Mouse (Mus musculus) neural tube, embryonic 13.5 days (tissue): Measurements from ENCODE around the gene Abhd16b. TPM values are rescaled to one million over a fixed set of nuclear protein-coding genes. Genes with fewer than 3 reads are reported as not detected.
"Not testable (repeated sequence)": the region's sequence is repeated elsewhere in the genome, so short reads cannot be mapped to it uniquely, and the experiment has no call there.

ENCODE experiments used
- ATAC-seq: fragments of 200-750 bp; cut with Nextera tagmentation; 2 replicates; pipeline ENCODE4 v1.8.0; 2017; ENCODE audit warnings: low read depth, mild to moderate bottlenecking, moderate TSS enrichment, moderate library complexity
- H3K27ac ChIP-seq: fragments of 300-500 bp; sonication (generic); replicated peaks from 2 replicates; pipeline ENCODE4 v1.5.1; 2015; ENCODE audit warnings: moderate library complexity, mild to moderate bottlenecking, inconsistent platforms
- H3K27me3 ChIP-seq: fragments of 300-500 bp; sonication (generic); 2 replicates; pipeline ENCODE4 v1.6.1; 2015; ENCODE audit warnings: mild to moderate bottlenecking, inconsistent platforms
- H3K36me3 ChIP-seq: fragments of 300-500 bp; sonication (generic); 2 replicates; pipeline ENCODE4 v1.6.1; 2015; ENCODE audit warnings: mild to moderate bottlenecking, inconsistent platforms
- H3K4me1 ChIP-seq: fragments of 300-500 bp; sonication (generic); replicated peaks from 2 replicates; pipeline ENCODE4 v1.6.1; 2015; ENCODE audit warnings: inconsistent platforms
- H3K4me2 ChIP-seq: fragments of 300-500 bp; sonication (generic); 2 replicates; pipeline ENCODE4 v1.6.1; 2015; ENCODE audit warnings: inconsistent platforms, mild to moderate bottlenecking, moderate library complexity
- H3K4me3 ChIP-seq: fragments of 300-500 bp; sonication (generic); 2 replicates; pipeline ENCODE4 v1.5.1; 2015; ENCODE audit warnings: mild to moderate bottlenecking, inconsistent platforms
- H3K9ac ChIP-seq: fragments of 300-500 bp; sonication (generic); 2 replicates; pipeline ENCODE4 v1.6.1; 2015; ENCODE audit warnings: moderate library complexity, mild to moderate bottlenecking, inconsistent platforms
- H3K9me3 ChIP-seq: fragments of 300-500 bp; sonication (generic); 2 replicates; pipeline ENCODE4 v1.6.1; 2016; ENCODE audit warnings: inconsistent platforms
- WGBS: fragments of 180-500 bp; shearing (Covaris S2); methylation state at CpG from one replicate; pipeline ENCODE4 v1.1.7; 2015; 5-methylcytosine and 5-hydroxymethylcytosine counted together
- polyA plus RNA-seq: library from polyadenylated mRNA; unstranded; fragments of >200 nt; fragmentation: Nextera tagmentation; extraction: Ambion mirVana; gene quantifications from 2 replicates; pipeline ENCODE4 v1.2.1, GENCODE M21; 2015

Abhd16b gene
- polyA plus RNA-seq, 1 experiment from 2014 or later, result 0.11 TPM

- Histone ChIP-seq H3K4me1 (peaks cover 15% of the 10 kb centered on the region), H3K9ac (no peak overlapping the region), H3K36me3 (no peaks in the 10 kb centered on the region), H3K27ac (no peak overlapping the region), H3K27me3 (no peaks in the 10 kb centered on the region), H3K9me3 (no peaks in the 10 kb centered on the region), H3K4me2 (no peak overlapping the region), H3K4me3 (no peak overlapping the region)
- WGBS, result 62% methylated on average over 3 of the region's 3 CpGs
- no peak for ATAC-seq
Observed at GRCm38 (mm10) chr2:181492206-181492605, 800 bp upstream of the Abhd16b start.

- 73% methylated on average over 26 of the region's 26 CpGs for WGBS
- Histone ChIP-seq H3K4me1 (peaks cover 20% of the 10 kb centered on the region), H3K27me3 (no peaks in the 10 kb centered on the region), H3K4me2 (no peak overlapping the region), H3K27ac (no peak overlapping the region), H3K36me3 (0 out of 2 replicates have a peak, but pooled peaks cover 3% of the 10 kb centered on the region), H3K9ac (no peak overlapping the region), H3K4me3 (no peak overlapping the region), H3K9me3 (no peaks in the 10 kb centered on the region)
- no peak for ATAC-seq
Observed at GRCm38 (mm10) chr2:181494266-181494945, 1.4 kb downstream of the Abhd16b start.

GRCm38 (mm10) chr2:181495845-181496244 is 2.8 kb downstream of the Abhd16b start:
- peak overlapping the region; percentile 96; the same call in 1 of the 2 replicates for H3K4me3 ChIP-seq
- H3K9me3 ChIP-seq, ATAC-seq, H3K9ac ChIP-seq, H3K27me3 ChIP-seq: not testable (repeated sequence)
- H3K4me2 ChIP-seq, result peak overlapping the region; percentile 99; the same call in 1 of the 2 replicates
- H3K36me3 ChIP-seq, result peaks cover 17% of the 10 kb centered on the region; the same call in 1 of the 2 replicates
- peaks cover 20% of the 10 kb centered on the region for H3K4me1 ChIP-seq
- 61% methylated on average over 8 of the region's 8 CpGs for WGBS
- H3K27ac ChIP-seq, result 0 out of 2 replicates have a peak overlapping the region, but pooled peaks have one; percentile 84

- peak overlapping the region; percentile 99 for H3K4me2 ChIP-seq
- peaks cover 20% of the 10 kb centered on the region for H3K4me1 ChIP-seq
- WGBS, result 12% methylated on average over 8 of the region's 8 CpGs
- ATAC-seq, result peak; percentile 75
- H3K27me3 ChIP-seq, result no peaks in the 10 kb centered on the region
- H3K9ac ChIP-seq, result peak overlapping the region; percentile 76
- H3K4me3 ChIP-seq, result peak overlapping the region; percentile 96
- H3K27ac ChIP-seq, result peak overlapping the region; percentile 84
- H3K9me3 ChIP-seq, result no peaks in the 10 kb centered on the region
- H3K36me3 ChIP-seq, result peaks cover 22% of the 10 kb centered on the region
Observed at GRCm38 (mm10) chr2:181496281-181496680, 3.3 kb downstream of the Abhd16b start.

GRCm38 (mm10) chr2:181496831-181497547 is 4.0 kb downstream of the Abhd16b start, which contains the start of gene Tpd52l2:
Tpd52l2 (plus strand) TSS chr2:181497142.
- Histone ChIP-seq H3K27me3 (no peaks in the 10 kb centered on the region), H3K9me3 (no peaks in the 10 kb centered on the region), H3K4me1 (peaks cover 20% of the 10 kb centered on the region), H3K9ac (peak within 1 kb of the TSS; percentile 95), H3K4me2 (peak within 1 kb of the TSS; percentile 99), H3K27ac (peak within 1 kb of the TSS; percentile 88), H3K4me3 (peak within 1 kb of the TSS; percentile 96), H3K36me3 (peaks cover 29% of the 10 kb centered on the region)
- ATAC-seq, result peak; percentile 99
- WGBS, result under 1% methylated on average over 46 of the region's 46 CpGs

DNA sequence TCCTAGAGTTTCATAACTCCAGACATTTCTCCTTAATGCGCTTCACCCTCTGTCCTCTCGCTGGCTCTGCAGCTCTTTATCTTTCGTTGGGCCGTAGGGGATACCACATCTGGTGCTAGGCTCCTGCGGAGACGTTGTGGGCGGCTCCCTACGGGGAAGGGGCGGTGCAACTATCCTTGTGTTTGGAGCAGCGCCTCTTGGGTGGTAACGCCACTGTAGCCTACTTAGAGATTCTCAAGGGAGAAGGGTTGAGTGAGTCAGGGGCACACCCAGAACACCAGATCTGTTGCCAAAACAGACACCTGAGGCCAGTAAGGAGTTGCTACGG is 4.5 kb downstream of the Abhd16b start:
- Histone ChIP-seq H3K4me2 (peak overlapping the region; percentile 99), H3K4me1 (peaks cover 20% of the 10 kb centered on the region), H3K9ac (peak overlapping the region; percentile 95), H3K27me3 (no peaks in the 10 kb centered on the region), H3K9me3 (no peaks in the 10 kb centered on the region), H3K4me3 (peak overlapping the region; percentile 96), H3K36me3 (peaks cover 34% of the 10 kb centered on the region), H3K27ac (peak overlapping the region; percentile 88)
- ATAC-seq, result peak; percentile 30; the same call in 1 of the 2 replicates
- WGBS, result under 1% methylated on average over 12 of the region's 12 CpGs

DNA sequence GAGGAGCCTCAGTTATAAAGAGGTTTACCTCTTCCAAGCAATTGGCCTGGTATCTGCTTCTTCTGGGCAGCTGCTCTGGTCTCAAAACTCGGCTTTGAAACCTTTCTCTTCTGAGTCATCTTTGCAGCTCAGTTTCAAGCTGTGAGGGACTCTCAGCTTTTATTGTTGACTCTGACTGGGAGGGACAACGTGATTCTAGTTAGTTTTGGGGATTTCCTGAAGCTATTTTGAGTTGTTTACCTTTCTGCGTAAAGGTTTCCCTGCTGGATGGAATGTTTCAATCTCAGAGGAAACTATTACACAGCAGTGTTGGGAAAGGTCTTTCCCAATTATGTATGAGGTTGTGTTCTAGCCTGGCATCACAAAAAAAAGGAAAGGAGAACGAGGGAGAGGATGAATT is 5.6 kb downstream of the Abhd16b start:
- Histone ChIP-seq H3K27ac (no peak overlapping the region), H3K9ac (no peak overlapping the region), H3K27me3 (no peaks in the 10 kb centered on the region), H3K36me3 (peaks cover 45% of the 10 kb centered on the region), H3K4me1 (peaks cover 20% of the 10 kb centered on the region), H3K9me3 (no peaks in the 10 kb centered on the region), H3K4me3 (no peak overlapping the region), H3K4me2 (0 out of 2 replicates have a peak overlapping the region, but pooled peaks have one; percentile 99)
- WGBS, result 82% methylated on average over 4 of the region's 4 CpGs
- ATAC-seq, result no peak

DNA sequence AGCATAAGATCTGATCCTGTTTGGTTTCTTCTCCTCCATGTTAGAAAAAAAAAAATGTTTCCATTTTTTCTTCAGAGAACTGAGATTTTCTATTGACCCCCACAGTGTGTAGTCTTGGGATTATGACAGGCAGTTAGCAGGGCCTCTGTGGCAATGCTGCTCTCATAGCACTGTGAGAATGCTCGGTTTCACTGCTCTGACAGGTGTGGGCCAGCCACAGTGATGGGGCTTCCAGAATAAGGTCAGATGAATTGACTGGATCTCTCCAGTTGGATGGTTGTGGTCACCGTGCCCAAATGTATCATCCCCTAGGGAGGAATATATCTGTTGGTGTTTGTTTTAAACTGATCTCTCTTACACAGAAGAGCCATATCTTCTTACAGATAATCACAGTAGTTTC is 16.2 kb downstream of the Abhd16b start:
- ATAC-seq, result no peak
- no peak overlapping the region for H3K4me3 ChIP-seq
- no peaks in the 10 kb centered on the region for H3K9me3 ChIP-seq
- no peaks in the 10 kb centered on the region for H3K4me1 ChIP-seq
- H3K9ac ChIP-seq, result no peak overlapping the region
- no peak overlapping the region for H3K27ac ChIP-seq
- H3K36me3 ChIP-seq, result peaks cover 95% of the 10 kb centered on the region
- WGBS, result 86% methylated on average over 2 of the region's 2 CpGs
- no peaks in the 10 kb centered on the region for H3K27me3 ChIP-seq
- no peak overlapping the region for H3K4me2 ChIP-seq

- WGBS, result 95% methylated on average over 8 of the region's 8 CpGs
- peaks cover 96% of the 10 kb centered on the region for H3K36me3 ChIP-seq
- no peak for ATAC-seq
Observed at GRCm38 (mm10) chr2:181511231-181511630, 18.2 kb downstream of the Abhd16b start.

DNA sequence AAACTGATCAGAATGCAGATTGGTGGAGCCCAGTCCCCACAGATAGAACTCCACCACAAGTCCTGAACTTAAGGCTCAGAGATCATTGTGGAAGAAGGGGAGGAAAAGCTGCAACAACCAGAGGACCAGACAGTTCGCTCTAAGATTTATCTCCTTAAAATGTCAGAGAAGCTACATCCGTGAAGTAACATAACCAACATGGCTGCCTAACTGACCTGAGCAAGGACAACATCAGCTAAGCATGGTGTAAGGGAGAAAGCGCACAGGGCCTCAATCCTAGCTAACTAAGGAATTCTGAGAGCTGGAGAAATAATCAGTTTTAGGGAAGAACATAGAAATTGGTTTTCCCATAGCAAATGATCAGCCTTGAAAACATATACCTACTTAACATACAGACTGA is 26.2 kb downstream of the Abhd16b start:
- Histone ChIP-seq H3K36me3 (peaks cover 38% of the 10 kb centered on the region), H3K4me3 (peak overlapping the region; percentile 97), H3K9ac (peak overlapping the region; percentile 95), H3K27ac (peak overlapping the region; percentile 98), H3K4me2 (peak overlapping the region; percentile 74), H3K4me1 (peaks cover 44% of the 10 kb centered on the region), H3K27me3 (no peaks in the 10 kb centered on the region), H3K9me3 (no peaks in the 10 kb centered on the region)
- 72% methylated on average over 3 of the region's 3 CpGs for WGBS
- no peak for ATAC-seq

More at GRCm38 (mm10) chr2:181511231-181511630, 18.2 kb downstream of the Abhd16b start:
- no peak overlapping the region for H3K4me2 ChIP-seq
- no peak overlapping the region for H3K9ac ChIP-seq
- no peak overlapping the region for H3K27ac ChIP-seq
- no peaks in the 10 kb centered on the region for H3K4me1 ChIP-seq
- no peaks in the 10 kb centered on the region for H3K9me3 ChIP-seq
- no peaks in the 10 kb centered on the region for H3K27me3 ChIP-seq
- H3K4me3 ChIP-seq, result no peak overlapping the region

- WGBS, result under 1% methylated on average over 70 of the region's 74 CpGs
- Histone ChIP-seq H3K27me3 (no peaks in the 10 kb centered on the region), H3K4me2 (peak within 1 kb of the TSS; percentile 74), H3K27ac (peak within 1 kb of the TSS; percentile 98), H3K4me3 (peak within 1 kb of the TSS; percentile 97), H3K9ac (peak within 1 kb of the TSS; percentile 95), H3K4me1 (peaks cover 46% of the 10 kb centered on the region), H3K9me3 (no peaks in the 10 kb centered on the region), H3K36me3 (peaks cover 27% of the 10 kb centered on the region)
- ATAC-seq, result peak; percentile 97
Observed at GRCm38 (mm10) chr2:181520118-181520935, 27.3 kb downstream of the Abhd16b start, which contains the start of gene Dnajc5. Dnajc5 (plus strand) TSS chr2:181520485.

DNA sequence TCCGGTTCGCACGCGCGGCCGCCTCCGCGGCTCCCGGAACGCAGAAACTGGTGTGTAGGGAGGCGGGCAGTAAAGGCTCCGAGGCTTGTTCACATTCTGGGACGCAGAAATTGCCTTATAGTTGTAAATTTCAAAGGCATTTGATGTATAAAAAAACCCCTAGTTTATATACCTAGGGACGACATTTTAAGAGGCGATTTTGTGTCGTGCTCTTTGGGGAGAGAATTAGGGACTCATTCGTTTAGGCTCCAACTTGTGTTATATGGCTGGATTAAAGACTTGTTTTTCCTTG is 27.9 kb downstream of the Abhd16b start:
- H3K4me2 ChIP-seq, result peak overlapping the region; percentile 74
- peaks cover 46% of the 10 kb centered on the region for H3K4me1 ChIP-seq
- H3K27me3 ChIP-seq, result no peaks in the 10 kb centered on the region
- WGBS, result 0% methylated on average over 17 of the region's 17 CpGs
- peak overlapping the region; percentile 97 for H3K4me3 ChIP-seq
- H3K36me3 ChIP-seq, result peaks cover 23% of the 10 kb centered on the region
- no peak for ATAC-seq
- no peaks in the 10 kb centered on the region for H3K9me3 ChIP-seq
- peak overlapping the region; percentile 95 for H3K9ac ChIP-seq
- H3K27ac ChIP-seq, result peak overlapping the region; percentile 98
